Mouse (Mus musculus) lung, postnatal 0 days (tissue): ENCODE measurements around the gene Lpp. TPM values are rescaled to one million over a fixed set of nuclear protein-coding genes. Genes with fewer than 3 reads are reported as not detected.

Source experiments
- ATAC-seq: fragments of 200-750 bp; cut with Nextera tagmentation; 2 replicates; pipeline ENCODE4 v1.8.0; 2017; ENCODE audit warnings: moderate library complexity
- DNase-seq: peaks from one replicate; pipeline ENCODE4 v3.0.0-alpha.2; 2016; ENCODE audit warnings: low spot score
- H3K27ac ChIP-seq: fragments of 300-500 bp; sonication (generic); 2 replicates; pipeline ENCODE4 v1.5.1; 2014; ENCODE audit warnings: antibody characterized with exemption, mild to moderate bottlenecking, low read length, mixed read lengths
- H3K27me3 ChIP-seq: fragments of 300-500 bp; sonication (generic); replicated peaks from 2 replicates; pipeline ENCODE4 v1.6.1; 2014; ENCODE audit warnings: low read length, mixed read lengths; ENCODE audit not compliant: insufficient read depth
- H3K36me3 ChIP-seq: fragments of 300-500 bp; sonication (generic); 2 replicates; pipeline ENCODE4 v1.6.1; 2014; ENCODE audit warnings: low read length, mixed read lengths; ENCODE audit not compliant: insufficient read depth
- H3K4me1 ChIP-seq: fragments of 300-500 bp; sonication (generic); 2 replicates; pipeline ENCODE4 v1.6.1; 2014; ENCODE audit warnings: antibody characterized with exemption, low read depth, low read length, mixed read lengths; ENCODE audit not compliant: insufficient read depth
- H3K4me2 ChIP-seq: fragments of 300-500 bp; sonication (generic); replicated peaks from 2 replicates; pipeline ENCODE4 v1.6.1; 2014; ENCODE audit warnings: low read depth, mild to moderate bottlenecking, low read length, moderate library complexity, mixed read lengths
- H3K4me3 ChIP-seq: fragments of 300-500 bp; sonication (generic); 2 replicates; pipeline ENCODE4 v1.5.1; 2014; ENCODE audit warnings: low read depth, low read length
- H3K9ac ChIP-seq: fragments of 300-500 bp; sonication (generic); replicated peaks from 2 replicates; pipeline ENCODE4 v1.6.1; 2014; ENCODE audit warnings: low read depth, mild to moderate bottlenecking
- H3K9me3 ChIP-seq: fragments of 300-500 bp; sonication (generic); 2 replicates; pipeline ENCODE4 v1.6.1; 2016; ENCODE audit warnings: low read length, mixed read lengths
- CTCF ChIP-seq: IDR thresholded peaks from 2 replicates; pipeline ENCODE4 v1.5.1; 2016; ENCODE audit warnings: antibody characterized with exemption, mild to moderate bottlenecking
- EP300 ChIP-seq: IDR thresholded peaks from 2 replicates; pipeline ENCODE4 v1.6.1; 2016; ENCODE audit warnings: antibody characterized with exemption, mild to moderate bottlenecking, control low read depth
- WGBS: fragments of 180-500 bp; shearing (Covaris S2); extraction: QIAGEN DNeasy Blood & Tissue Kit; methylation state at CpG from one replicate; pipeline ENCODE4 v1.1.7; 2014; 5-methylcytosine and 5-hydroxymethylcytosine counted together
- polyA plus RNA-seq: library from polyadenylated mRNA; unstranded; fragments of >200 nt; fragmentation: Nextera tagmentation; extraction: Ambion mirVana; gene quantifications from 2 replicates; pipeline ENCODE4 v1.2.1, GENCODE M21; 2015

The Lpp gene
- polyA plus RNA-seq, 1 experiment from 2014 or later, result 36.8 TPM

DNA sequence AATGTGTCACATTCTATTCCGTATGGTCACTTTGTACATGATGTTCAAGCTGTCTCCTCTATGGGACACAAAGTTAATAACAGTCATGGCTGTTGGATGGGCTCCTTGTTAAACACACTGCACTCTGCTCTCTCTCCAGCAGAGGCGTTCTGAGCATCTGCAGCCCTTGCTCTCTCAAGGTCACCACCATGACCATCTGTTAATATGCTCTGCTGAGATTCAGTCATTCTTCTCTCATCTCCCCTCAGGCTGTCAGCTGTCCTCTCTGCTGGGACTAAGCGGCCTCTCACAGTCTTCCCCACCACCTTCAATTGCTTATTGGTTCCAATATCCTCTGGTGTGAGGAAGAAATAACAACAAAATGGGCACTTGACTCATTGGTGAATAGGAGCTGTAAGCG, 425.8 kb downstream of the Lpp start:
- WGBS, result 69% methylated on average over 4 of the region's 4 CpGs
- Histone ChIP-seq H3K4me1 (no peaks in the 10 kb centered on the region), H3K4me3 (no peak overlapping the region), H3K4me2 (no peak overlapping the region), H3K9me3 (no peaks in the 10 kb centered on the region), H3K36me3 (no peaks in the 10 kb centered on the region), H3K9ac (no peak overlapping the region), H3K27me3 (no peaks in the 10 kb centered on the region), H3K27ac (no peak overlapping the region)
- TF ChIP-seq CTCF (peak; percentile 56), EP300 (no peak)
- DNase-seq (peak; percentile 32), ATAC-seq (no peak; the same call in 1 of the 2 replicates)

GRCm38 (mm10) chr16:24822182-24822875, 429.0 kb downstream of the Lpp start:
- TF ChIP-seq CTCF (peak; percentile 30; the same call in 1 of the 2 replicates), EP300 (no peak)
- Histone ChIP-seq H3K9ac (no peak overlapping the region), H3K4me1 (no peaks in the 10 kb centered on the region), H3K9me3 (no peaks in the 10 kb centered on the region), H3K4me3 (no peak overlapping the region), H3K4me2 (no peak overlapping the region), H3K27ac (no peak overlapping the region), H3K27me3 (no peaks in the 10 kb centered on the region), H3K36me3 (no peaks in the 10 kb centered on the region)
- ATAC-seq (no peak), DNase-seq (no peak)
- WGBS, result 92% methylated on average over 5 of the region's 5 CpGs

DNA sequence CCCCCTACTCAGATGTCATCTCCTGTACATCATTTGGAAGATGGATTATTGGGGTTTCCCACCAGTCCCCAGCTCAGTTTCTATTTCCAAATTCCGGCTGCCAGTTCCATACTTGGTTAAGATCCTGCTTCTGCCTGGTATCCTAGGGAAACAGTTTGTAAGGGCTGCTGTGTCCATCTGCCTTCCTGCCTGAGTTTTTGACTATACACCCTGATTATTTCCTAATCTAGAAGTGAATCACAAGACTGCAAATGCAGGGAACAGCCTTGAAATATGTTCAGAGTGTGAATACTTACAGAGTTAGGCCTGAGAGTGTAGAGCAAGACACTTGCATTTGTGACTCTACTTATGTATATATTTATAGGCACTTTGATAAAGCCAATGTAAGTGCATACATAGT, 429.6 kb downstream of the Lpp start:
- DNase-seq, result no peak
- Histone ChIP-seq H3K4me2 (no peak overlapping the region), H3K27me3 (no peaks in the 10 kb centered on the region), H3K27ac (no peak overlapping the region), H3K36me3 (no peaks in the 10 kb centered on the region), H3K4me3 (no peak overlapping the region), H3K9me3 (no peaks in the 10 kb centered on the region), H3K4me1 (no peaks in the 10 kb centered on the region), H3K9ac (no peak overlapping the region)
- no peak for ATAC-seq
- TF ChIP-seq CTCF (no peak), EP300 (no peak)
- WGBS, result 83% methylated on average over 1 of the region's 1 CpGs

DNA sequence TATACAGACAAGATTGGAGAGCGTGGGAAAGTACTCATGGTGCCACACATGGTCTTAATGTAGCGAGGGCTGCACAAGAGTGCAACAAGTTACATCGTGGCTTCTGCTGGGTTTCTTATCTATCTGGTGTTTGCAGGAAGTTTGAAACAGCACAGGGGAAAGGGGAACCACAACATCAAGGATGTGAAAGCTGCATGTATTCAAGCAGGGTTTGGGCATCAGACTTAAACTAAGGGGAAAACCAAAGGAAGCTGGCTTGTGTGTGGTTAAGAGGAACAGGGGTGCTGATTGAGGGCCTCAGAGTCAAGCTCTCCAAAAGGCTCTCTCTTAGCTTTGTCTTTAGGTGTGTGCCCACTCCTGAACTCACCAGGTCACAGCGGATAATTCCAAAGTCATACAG, 433.1 kb downstream of the Lpp start:
- no peaks in the 10 kb centered on the region for H3K9me3 ChIP-seq
- H3K4me3 ChIP-seq, result no peak overlapping the region
- TF ChIP-seq CTCF, result no peak
- no peak for TF ChIP-seq EP300
- H3K4me1 ChIP-seq, result no peaks in the 10 kb centered on the region
- WGBS, result 77% methylated on average over 4 of the region's 4 CpGs
- no peaks in the 10 kb centered on the region for H3K36me3 ChIP-seq
- H3K9ac ChIP-seq, result no peak overlapping the region
- no peaks in the 10 kb centered on the region for H3K27me3 ChIP-seq
- H3K27ac ChIP-seq, result no peak overlapping the region
- ATAC-seq, result no peak
- H3K4me2 ChIP-seq, result no peak overlapping the region
- no peak for DNase-seq

GRCm38 (mm10) chr16:24828207-24828803, 435.0 kb downstream of the Lpp start:
- Histone ChIP-seq H3K9me3 (no peaks in the 10 kb centered on the region), H3K9ac (no peak overlapping the region), H3K4me1 (no peaks in the 10 kb centered on the region), H3K4me2 (no peak overlapping the region), H3K36me3 (no peaks in the 10 kb centered on the region), H3K4me3 (no peak overlapping the region), H3K27me3 (no peaks in the 10 kb centered on the region), H3K27ac (no peak overlapping the region)
- 45% methylated on average over 2 of the region's 2 CpGs for WGBS
- no peak for ATAC-seq
- DNase-seq, result no peak
- TF ChIP-seq EP300, result no peak

DNA sequence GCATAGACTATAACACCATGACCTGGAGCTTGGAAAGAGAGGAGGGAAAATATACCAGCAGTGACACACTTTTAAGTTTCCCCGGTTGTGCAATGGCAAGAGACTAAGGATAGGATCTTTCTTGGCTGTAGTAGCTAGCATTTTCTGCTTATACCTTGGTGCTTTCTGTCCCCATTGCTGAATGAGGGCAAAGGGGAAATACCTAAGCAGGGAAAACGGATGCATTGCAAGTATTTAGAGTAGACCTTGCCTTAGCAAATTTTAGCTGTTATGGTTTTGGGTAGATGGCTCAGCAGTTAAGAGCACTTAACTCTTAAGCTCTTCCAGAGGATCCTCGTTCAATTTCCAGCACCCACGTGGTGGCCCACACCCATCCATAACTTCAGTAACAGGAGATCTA, 436.6 kb downstream of the Lpp start:
- Histone ChIP-seq H3K36me3 (no peaks in the 10 kb centered on the region), H3K27ac (no peak overlapping the region), H3K9me3 (no peaks in the 10 kb centered on the region), H3K9ac (no peak overlapping the region), H3K27me3 (no peaks in the 10 kb centered on the region), H3K4me1 (no peaks in the 10 kb centered on the region), H3K4me3 (no peak overlapping the region), H3K4me2 (no peak overlapping the region)
- TF ChIP-seq EP300 (no peak), CTCF (no peak)
- 57% methylated on average over 4 of the region's 4 CpGs for WGBS
- DNase-seq, result no peak
- no peak for ATAC-seq
